ENCODE assay signal across 34 mouse cellular contexts in genomic region chr6:89040919-89041318, GRCm38 (mm10).
"Had no signal": no experiment of that assay in that cellular context is flagged by ENCODE, and none has a peak within 500 bp of the region (broad histone marks: within the 10 kb centered on the region; RNA-seq: fewer than 3 reads in every experiment).

No protein-coding gene starts in this region.

- ATAC-seq: hindbrain, embryonic 16.5 days; hindbrain, postnatal 0 days; inflammation-experienced regulatory T-cells, adult 6 months; intestine, embryonic 15.5 days; intestine, embryonic 16.5 days; intestine, postnatal 0 days had no signal

- H3K36me3 ChIP-seq: heart, embryonic 10.5 days; heart, embryonic 12.5 days; heart, embryonic 13.5 days; heart, embryonic 15.5 days; hindbrain, embryonic 13.5 days; hindbrain, embryonic 15.5 days; intestine, embryonic 15.5 days; kidney, embryonic 15.5 days had no signal

- H3K27ac ChIP-seq: heart, embryonic 10.5 days; heart, embryonic 13.5 days; heart, embryonic 15.5 days; hindbrain, embryonic 13.5 days; hindbrain, embryonic 14.5 days; hindbrain, embryonic 15.5 days; hindbrain, postnatal 0 days; intestine, embryonic 15.5 days; kidney, embryonic 15.5 days; kidney, postnatal 0 days; layer of hippocampus, adult 2 months; left cerebral cortex, adult 2 months had no signal

- DNase-seq: heart, postnatal 10 days; heart, postnatal 14 days; heart, postnatal 36 days; heart, postnatal 4 days; kidney, adult 11 months; kidney, adult 18-20 months; kidney, adult 2 months; kidney, adult 8-10 months; kidney, adult 9 months; kidney, postnatal 10 days; kidney, postnatal 14 days; kidney, postnatal 25 days; kidney, postnatal 36 days; kidney, postnatal 4 days; layer of hippocampus, adult 9-11 months; layer of hippocampus, postnatal 36 days had no signal

- H3K4me1 ChIP-seq: heart, embryonic 15.5 days had no signal

- H3K4me2 ChIP-seq: heart, embryonic 11.5 days; heart, embryonic 12.5 days; heart, embryonic 13.5 days; heart, embryonic 15.5 days; hindbrain, embryonic 13.5 days; hindbrain, embryonic 14.5 days; hindbrain, embryonic 15.5 days; intestine, embryonic 15.5 days; kidney, embryonic 15.5 days had no signal

- H3K9ac ChIP-seq: heart, embryonic 12.5 days; heart, embryonic 13.5 days; heart, embryonic 15.5 days; hindbrain, embryonic 13.5 days; hindbrain, embryonic 14.5 days; hindbrain, embryonic 15.5 days; intestine, embryonic 15.5 days; kidney, embryonic 15.5 days had no signal

- H3K27me3 ChIP-seq: hindbrain, embryonic 15.5 days; intestine, embryonic 15.5 days; kidney, embryonic 15.5 days had no signal

- H3K9me3 ChIP-seq: heart, embryonic 10.5 days; heart, embryonic 12.5 days; heart, embryonic 13.5 days; heart, embryonic 15.5 days; hindbrain, embryonic 13.5 days; hindbrain, embryonic 15.5 days; intestine, embryonic 15.5 days; kidney, embryonic 15.5 days had no signal

- H3K4me3 ChIP-seq: heart, embryonic 10.5 days; heart, embryonic 12.5 days; heart, embryonic 13.5 days; heart, embryonic 15.5 days; hindbrain, embryonic 13.5 days; hindbrain, embryonic 15.5 days; intestine, embryonic 15.5 days; kidney, embryonic 15.5 days; layer of hippocampus, adult 2 months; left cerebral cortex, adult 2 months had no signal
